22 mouse cellular contexts compared by ENCODE assay signal in genomic region chr10:110977379-110977778, GRCm38 (mm10).
"Had no signal": no experiment of that assay in that cellular context is flagged by ENCODE, and none has a peak within 500 bp of the region (broad histone marks: within the 10 kb centered on the region; RNA-seq: fewer than 3 reads in every experiment).

No protein-coding gene starts in this region.

- H3K27ac ChIP-seq: heart, embryonic 10.5 days; hindbrain, embryonic 10.5 days; hindbrain, embryonic 12.5 days; hindbrain, embryonic 14.5 days; intestine, embryonic 15.5 days; layer of hippocampus, adult 2 months; limb, embryonic 13.5 days; limb, embryonic 15.5 days; liver, embryonic 12.5 days; liver, embryonic 14.5 days had no signal

- H3K36me3 ChIP-seq: intestine, embryonic 15.5 days had no signal

- H3K9ac ChIP-seq: heart, embryonic 12.5 days; hindbrain, embryonic 12.5 days; hindbrain, embryonic 14.5 days; intestine, embryonic 15.5 days; limb, embryonic 13.5 days; limb, embryonic 15.5 days; liver, embryonic 12.5 days; liver, embryonic 14.5 days had no signal

- DNase-seq: gastrocnemius, postnatal 14 days; gastrocnemius, postnatal 36 days; heart, adult 18-20 months; heart, postnatal 10 days; heart, postnatal 4 days; kidney, adult 18-20 months; kidney, adult 8-10 months; kidney, postnatal 10 days; kidney, postnatal 25 days; kidney, postnatal 4 days; left cerebral cortex, postnatal 4 days had no signal

- H3K4me3 ChIP-seq: heart, embryonic 10.5 days; heart, embryonic 12.5 days; hindbrain, embryonic 10.5 days; hindbrain, embryonic 12.5 days; intestine, embryonic 15.5 days; layer of hippocampus, adult 2 months; limb, embryonic 13.5 days; limb, embryonic 15.5 days; liver, embryonic 12.5 days had no signal

- H3K9me3 ChIP-seq: heart, embryonic 10.5 days; heart, embryonic 12.5 days; hindbrain, embryonic 10.5 days; hindbrain, embryonic 12.5 days; intestine, embryonic 15.5 days; limb, embryonic 13.5 days; limb, embryonic 15.5 days; liver, embryonic 12.5 days had no signal

- H3K4me1 ChIP-seq: heart, embryonic 12.5 days; hindbrain, embryonic 10.5 days; hindbrain, embryonic 12.5 days; intestine, embryonic 15.5 days; limb, embryonic 13.5 days; limb, embryonic 15.5 days had no signal
